Mouse (Mus musculus) erythroblast, adult 5-6 weeks (primary cell): ENCODE results near the gene Dcst2. TPM values are rescaled to one million over a fixed set of nuclear protein-coding genes. Genes with fewer than 3 reads are reported as not detected.

Source experiments
- ATAC-seq: replicated peaks from 2 replicates; pipeline ENCODE4 v1.8.0; 2016; ENCODE audit warnings: moderate number of reproducible peaks, mild to moderate bottlenecking, moderate TSS enrichment, inconsistent platforms; ENCODE audit not compliant: poor library complexity, low FRiP score, severe bottlenecking
- total RNA-seq, 2 experiments: library from RNA; stranded (forward) in 1 of 2; stranded (reverse) in 1 of 2; fragments of 150-400 nt in 1 of 2; fragments of 200-764, 138-1000 nt in 1 of 2; gene quantifications; 2 replicates each; pipeline versions ENCODE4 v1.2.3 to v1.2.4; 2015 to 2017; ENCODE audit warnings: low replicate concordance in 2 of 2

The Dcst2 gene
- total RNA-seq, 2 experiments from 2014 or later: not detected

DNA sequence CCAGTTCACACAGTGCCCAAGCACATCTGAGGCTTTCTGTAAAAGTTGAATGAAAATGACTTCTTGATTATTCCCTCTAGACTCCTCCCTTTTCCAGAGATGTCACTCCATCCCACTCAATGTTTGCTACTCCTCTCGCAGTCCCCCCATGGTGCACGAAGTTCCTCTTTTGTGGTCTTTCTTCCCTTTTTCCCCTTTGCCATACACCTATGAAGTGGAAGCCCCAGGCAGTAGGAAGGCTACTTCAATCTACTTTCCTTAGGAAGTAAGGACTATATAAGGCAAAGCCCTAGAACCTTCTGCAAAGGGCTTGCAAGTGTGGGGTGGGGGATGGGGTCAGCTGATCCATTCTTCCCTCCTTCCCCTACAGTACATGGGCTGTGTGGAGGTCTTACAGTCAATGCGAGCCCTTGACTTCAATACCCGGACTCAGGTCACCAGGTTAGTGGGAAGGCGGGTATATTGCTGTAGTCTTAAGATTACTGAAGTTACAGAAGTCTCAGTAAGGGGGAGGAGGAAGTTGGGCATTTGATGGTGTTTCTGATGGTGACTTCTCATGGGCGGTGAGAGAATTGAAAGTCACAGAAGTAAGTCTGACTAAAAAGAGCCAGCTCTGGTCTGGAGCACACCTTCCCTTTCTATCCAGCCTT, 60.9 kb downstream of the Dcst2 start:
- no peak for ATAC-seq

DNA sequence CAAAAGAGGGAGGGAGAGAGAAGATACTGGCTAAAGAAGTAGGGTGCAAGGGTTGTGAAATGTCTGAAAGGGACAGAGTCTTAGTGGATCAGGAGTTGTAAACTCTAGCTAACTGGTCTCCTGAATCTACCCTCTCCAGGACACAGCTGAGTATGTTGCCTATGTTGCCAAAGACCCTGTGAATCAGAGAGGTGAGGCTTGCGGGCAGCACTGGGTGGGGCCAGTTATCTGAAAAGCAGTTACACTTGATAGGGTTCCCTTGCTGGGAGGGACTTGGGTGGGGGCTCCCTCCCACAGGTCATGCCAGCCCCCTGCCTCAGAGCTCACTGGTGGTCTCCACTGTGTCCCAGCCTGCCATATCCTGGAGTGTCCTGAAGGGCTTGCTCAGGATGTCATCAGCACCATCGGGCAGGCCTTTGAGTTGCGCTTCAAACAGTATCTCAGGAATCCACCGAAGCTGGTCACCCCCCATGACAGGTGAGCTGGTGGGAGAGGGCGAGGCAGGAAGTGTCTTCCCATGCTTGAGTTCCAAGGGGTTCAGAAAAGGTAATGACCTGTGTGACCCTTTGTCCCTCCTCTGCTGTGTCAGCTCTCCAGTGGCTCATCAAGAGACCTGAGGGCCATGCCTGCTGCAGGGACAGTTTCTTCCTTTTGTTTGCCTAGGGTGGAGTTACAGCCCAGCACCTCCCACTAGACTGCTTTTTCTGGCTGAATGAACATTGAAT, 62.8 kb downstream of the Dcst2 start:
- ATAC-seq: no peak

DNA sequence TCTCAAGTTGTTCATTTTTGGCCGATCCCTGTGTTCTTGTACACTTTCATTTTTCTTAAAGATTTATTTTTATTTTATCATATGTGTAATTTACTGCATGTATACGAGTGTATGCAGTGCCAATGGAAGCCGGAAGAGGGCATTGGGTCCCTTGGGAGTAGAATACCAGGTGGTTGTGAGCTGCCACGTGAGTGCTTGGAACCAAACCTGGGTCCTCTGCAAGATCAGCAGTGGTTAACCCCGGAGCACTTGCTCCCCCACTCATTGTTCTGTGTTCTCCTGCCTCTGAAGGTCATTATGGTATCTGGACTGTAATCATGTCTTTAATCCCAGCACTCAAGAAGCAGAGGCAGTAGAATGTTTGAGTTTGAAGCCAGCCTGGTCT, 63.4 kb downstream of the Dcst2 start:
- no peak for ATAC-seq

DNA sequence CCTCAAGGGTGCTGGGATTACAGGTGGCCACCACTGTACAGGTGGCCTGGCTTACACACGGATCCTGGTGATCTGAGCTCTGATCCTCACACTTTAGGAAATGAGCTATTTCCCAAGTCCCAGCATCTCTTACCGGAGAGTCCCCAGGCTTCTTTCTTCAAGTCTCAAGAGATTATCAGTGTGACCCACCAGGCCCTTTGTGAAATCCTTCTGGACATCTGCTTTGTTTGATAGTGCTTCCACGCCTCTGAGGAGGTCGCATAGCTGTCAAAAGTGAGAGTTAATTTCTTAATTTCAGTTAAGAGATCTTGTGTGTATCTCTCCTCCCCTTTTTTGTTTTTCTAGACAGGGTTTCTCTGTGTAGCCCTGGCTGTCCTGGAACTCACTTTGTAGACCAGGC, 64.1 kb downstream of the Dcst2 start:
- no peak for ATAC-seq

Other genes starting within 250 kb of the Dcst2 start
- gene Pklr, start 225.8 kb upstream of the Dcst2 start, total RNA-seq (2015; ENCODE audit: low replicate concordance): 22.5 and 23.4 TPM in 2 replicates
- gene Pklr, start 225.8 kb upstream of the Dcst2 start, total RNA-seq (2017; ENCODE audit: low replicate concordance): 5.6 and 5.7 TPM in 2 replicates
- gene Hcn3, start 201.8 kb upstream of the Dcst2 start, total RNA-seq (2015; ENCODE audit: low replicate concordance): not detected in 2 replicates
- 1.3 TPM in 1 of 2 replicates, not detected in the other for gene Hcn3, start 201.8 kb upstream of the Dcst2 start, total RNA-seq (2017; ENCODE audit: low replicate concordance)
- 16.3 and 37.9 TPM in 2 replicates for gene Clk2, start 197.2 kb upstream of the Dcst2 start, total RNA-seq (2015; ENCODE audit: low replicate concordance)
- 24.4 and 47.4 TPM in 2 replicates for gene Clk2, start 197.2 kb upstream of the Dcst2 start, total RNA-seq (2017; ENCODE audit: low replicate concordance)
- gene Scamp3, start 184.5 kb upstream of the Dcst2 start, total RNA-seq (2015; ENCODE audit: low replicate concordance): 20.3 and 24.0 TPM in 2 replicates
- gene Scamp3, start 184.5 kb upstream of the Dcst2 start, total RNA-seq (2017; ENCODE audit: low replicate concordance): 3.5 and 5.8 TPM in 2 replicates
- 3.3 and 18.6 TPM in 2 replicates for gene Fam189b, start 178.8 kb upstream of the Dcst2 start, total RNA-seq (2015; ENCODE audit: low replicate concordance)
- gene Fam189b, start 178.8 kb upstream of the Dcst2 start, total RNA-seq (2017; ENCODE audit: low replicate concordance): 1.8 TPM in 1 of 2 replicates, not detected in the other
- gene Gba, start 159.0 kb upstream of the Dcst2 start, total RNA-seq (2015; ENCODE audit: low replicate concordance): 11.1 and 18.8 TPM in 2 replicates
- 12.9 and 13.2 TPM in 2 replicates for gene Gba, start 159.0 kb upstream of the Dcst2 start, total RNA-seq (2017; ENCODE audit: low replicate concordance)
- not detected in 2 replicates for gene Thbs3, start 146.8 kb upstream of the Dcst2 start, total RNA-seq (2015; ENCODE audit: low replicate concordance)
- gene Thbs3, start 146.8 kb upstream of the Dcst2 start, total RNA-seq (2017; ENCODE audit: low replicate concordance): 1.7 TPM in 1 of 2 replicates, not detected in the other
- 4.0 and 13.4 TPM in 2 replicates for gene Mtx1, start 134.9 kb upstream of the Dcst2 start, total RNA-seq (2015; ENCODE audit: low replicate concordance)
- gene Mtx1, start 134.9 kb upstream of the Dcst2 start, total RNA-seq (2017; ENCODE audit: low replicate concordance): 8.6 and 13.4 TPM in 2 replicates
- not detected in 2 replicates for gene Muc1, start 132.9 kb upstream of the Dcst2 start, total RNA-seq (2015; ENCODE audit: low replicate concordance)
- not detected in 2 replicates for gene Muc1, start 132.9 kb upstream of the Dcst2 start, total RNA-seq (2017; ENCODE audit: low replicate concordance)
- 47.0 and 49.8 TPM in 2 replicates for gene Krtcap2, start 116.0 kb upstream of the Dcst2 start, total RNA-seq (2015; ENCODE audit: low replicate concordance)
- gene Krtcap2, start 116.0 kb upstream of the Dcst2 start, total RNA-seq (2017; ENCODE audit: low replicate concordance): 17.8 and 31.8 TPM in 2 replicates
- gene Trim46, start 115.7 kb upstream of the Dcst2 start, total RNA-seq (2015; ENCODE audit: low replicate concordance): not detected in 2 replicates
- gene Trim46, start 115.7 kb upstream of the Dcst2 start, total RNA-seq (2017; ENCODE audit: low replicate concordance): not detected in 2 replicates
- 16.1 and 42.3 TPM in 2 replicates for gene Dpm3, start 102.6 kb upstream of the Dcst2 start, total RNA-seq (2015; ENCODE audit: low replicate concordance)
- gene Dpm3, start 102.6 kb upstream of the Dcst2 start, total RNA-seq (2017; ENCODE audit: low replicate concordance): 4.3 TPM in 1 of 2 replicates, not detected in the other
- 8.8 and 12.9 TPM in 2 replicates for gene Slc50a1, start 91.4 kb upstream of the Dcst2 start, total RNA-seq (2015; ENCODE audit: low replicate concordance)
- 10.9 and 11.5 TPM in 2 replicates for gene Slc50a1, start 91.4 kb upstream of the Dcst2 start, total RNA-seq (2017; ENCODE audit: low replicate concordance)
- not detected in 2 replicates for gene Efna1, start 80.8 kb upstream of the Dcst2 start, total RNA-seq (2015; ENCODE audit: low replicate concordance)
- not detected in 2 replicates for gene Efna1, start 80.8 kb upstream of the Dcst2 start, total RNA-seq (2017; ENCODE audit: low replicate concordance)
- not detected in 2 replicates for gene Efna3, start 39.0 kb upstream of the Dcst2 start, total RNA-seq (2015; ENCODE audit: low replicate concordance)
- gene Efna3, start 39.0 kb upstream of the Dcst2 start, total RNA-seq (2017; ENCODE audit: low replicate concordance): not detected in 2 replicates
- gene Efna4, start 23.9 kb upstream of the Dcst2 start, total RNA-seq (2015; ENCODE audit: low replicate concordance): not detected in 2 replicates
- not detected in 2 replicates for gene Efna4, start 23.9 kb upstream of the Dcst2 start, total RNA-seq (2017; ENCODE audit: low replicate concordance)
- gene Adam15, start 12.0 kb upstream of the Dcst2 start, total RNA-seq (2015; ENCODE audit: low replicate concordance): 25.3 and 34.2 TPM in 2 replicates
- 5.0 and 14.1 TPM in 2 replicates for gene Adam15, start 12.0 kb upstream of the Dcst2 start, total RNA-seq (2017; ENCODE audit: low replicate concordance)
- not detected in 2 replicates for gene Dcst1, start 3.3 kb downstream of the Dcst2 start, total RNA-seq (2015; ENCODE audit: low replicate concordance)
- gene Dcst1, start 3.3 kb downstream of the Dcst2 start, total RNA-seq (2017; ENCODE audit: low replicate concordance): not detected in 2 replicates
- 5.8 and 7.7 TPM in 2 replicates for gene Zbtb7b, start 32.8 kb downstream of the Dcst2 start, total RNA-seq (2015; ENCODE audit: low replicate concordance)
- gene Zbtb7b, start 32.8 kb downstream of the Dcst2 start, total RNA-seq (2017; ENCODE audit: low replicate concordance): 5.4 and 15.2 TPM in 2 replicates
- 0.63 and 3.7 TPM in 2 replicates for gene Lenep, start 40.8 kb downstream of the Dcst2 start, total RNA-seq (2015; ENCODE audit: low replicate concordance)
- 0.17 TPM in 1 of 2 replicates, not detected in the other for gene Lenep, start 40.8 kb downstream of the Dcst2 start, total RNA-seq (2017; ENCODE audit: low replicate concordance)
- gene Flad1, start 49.9 kb downstream of the Dcst2 start, total RNA-seq (2015; ENCODE audit: low replicate concordance): 2.1 and 6.3 TPM in 2 replicates
- gene Flad1, start 49.9 kb downstream of the Dcst2 start, total RNA-seq (2017; ENCODE audit: low replicate concordance): 1.8 and 3.1 TPM in 2 replicates
- 67.9 and 79.9 TPM in 2 replicates for gene Cks1b, start 56.4 kb downstream of the Dcst2 start, total RNA-seq (2015; ENCODE audit: low replicate concordance)
- gene Cks1b, start 56.4 kb downstream of the Dcst2 start, total RNA-seq (2017; ENCODE audit: low replicate concordance): 37.4 and 42.1 TPM in 2 replicates
- 14.4 and 25.2 TPM in 2 replicates for gene Shc1, start 56.5 kb downstream of the Dcst2 start, total RNA-seq (2015; ENCODE audit: low replicate concordance)
- gene Shc1, start 56.5 kb downstream of the Dcst2 start, total RNA-seq (2017; ENCODE audit: low replicate concordance): 21.3 and 24.1 TPM in 2 replicates
- gene Pygo2, start 68.2 kb downstream of the Dcst2 start, total RNA-seq (2015; ENCODE audit: low replicate concordance): 9.8 and 11.5 TPM in 2 replicates
- gene Pygo2, start 68.2 kb downstream of the Dcst2 start, total RNA-seq (2017; ENCODE audit: low replicate concordance): 5.6 and 12.4 TPM in 2 replicates
- gene Pbxip1, start 74.7 kb downstream of the Dcst2 start, total RNA-seq (2015; ENCODE audit: low replicate concordance): 3.8 and 4.2 TPM in 2 replicates
- 6.2 and 8.6 TPM in 2 replicates for gene Pbxip1, start 74.7 kb downstream of the Dcst2 start, total RNA-seq (2017; ENCODE audit: low replicate concordance)
- 5.4 and 8.1 TPM in 2 replicates for gene Pmvk, start 92.6 kb downstream of the Dcst2 start, total RNA-seq (2015; ENCODE audit: low replicate concordance)
- 6.6 and 10.1 TPM in 2 replicates for gene Pmvk, start 92.6 kb downstream of the Dcst2 start, total RNA-seq (2017; ENCODE audit: low replicate concordance)
- gene Kcnn3, start 158.2 kb downstream of the Dcst2 start, total RNA-seq (2015; ENCODE audit: low replicate concordance): not detected in 2 replicates
- gene Kcnn3, start 158.2 kb downstream of the Dcst2 start, total RNA-seq (2017; ENCODE audit: low replicate concordance): 0.26 TPM in 1 of 2 replicates, not detected in the other